Mouse (Mus musculus) stomach, postnatal 0 days (tissue): ENCODE measurements around the gene Sept9. TPM values are rescaled to one million over a fixed set of nuclear protein-coding genes. Genes with fewer than 3 reads are reported as not detected.

Experiments
- ATAC-seq: fragments of 200-750 bp; cut with Nextera tagmentation; 2 replicates; pipeline ENCODE4 v1.8.0; 2017; ENCODE audit not compliant: low FRiP score, low TSS enrichment
- DNase-seq: peaks from one replicate; pipeline ENCODE4 v3.0.0-alpha.2; 2016; ENCODE audit warnings: low spot score
- H3K27ac ChIP-seq: fragments of 300-500 bp; sonication (generic); replicated peaks from 2 replicates; pipeline ENCODE4 v1.5.1; 2014; ENCODE audit warnings: mild to moderate bottlenecking, control low read depth
- H3K27me3 ChIP-seq: fragments of 300-500 bp; sonication (generic); 2 replicates; pipeline ENCODE4 v1.6.1; 2014; ENCODE audit warnings: low read length; ENCODE audit not compliant: control insufficient read depth, insufficient read depth
- H3K36me3 ChIP-seq: fragments of 300-500 bp; sonication (generic); 2 replicates; pipeline ENCODE4 v1.6.1; 2014; ENCODE audit warnings: low read length, mixed read lengths; ENCODE audit not compliant: control insufficient read depth, insufficient read depth
- H3K4me1 ChIP-seq: fragments of 300-500 bp; sonication (generic); replicated peaks from 2 replicates; pipeline ENCODE4 v1.6.1; 2014; ENCODE audit warnings: antibody characterized with exemption; ENCODE audit not compliant: control insufficient read depth, insufficient read depth
- H3K4me2 ChIP-seq: fragments of 300-500 bp; sonication (generic); replicated peaks from 2 replicates; pipeline ENCODE4 v1.6.1; 2014; ENCODE audit warnings: low read depth, mild to moderate bottlenecking, control low read depth, moderate library complexity
- H3K4me3 ChIP-seq: fragments of 300-500 bp; sonication (generic); 2 replicates; pipeline ENCODE4 v1.5.1; 2014; ENCODE audit warnings: low read depth, low read length, control low read depth
- H3K9ac ChIP-seq: fragments of 300-500 bp; sonication (generic); 2 replicates; pipeline ENCODE4 v1.6.1; 2014; ENCODE audit warnings: mild to moderate bottlenecking, low read length, control low read depth, mixed read lengths
- H3K9me3 ChIP-seq: fragments of 300-500 bp; sonication (generic); 2 replicates; pipeline ENCODE4 v1.6.1; 2016; ENCODE audit warnings: low read length; ENCODE audit not compliant: control insufficient read depth
- CTCF ChIP-seq: IDR thresholded peaks from 2 replicates; pipeline ENCODE4 v1.5.1; 2016; ENCODE audit warnings: antibody characterized with exemption, low read depth, mild to moderate bottlenecking, moderate library complexity
- EP300 ChIP-seq: optimal IDR thresholded peaks from 2 replicates; pipeline ENCODE3; 2016; ENCODE audit warnings: antibody characterized with exemption
- WGBS: fragments of 180-500 bp; shearing (Covaris S2); extraction: QIAGEN DNeasy Blood & Tissue Kit; methylation state at CpG from one replicate; pipeline ENCODE4 v1.1.7; 2014; 5-methylcytosine and 5-hydroxymethylcytosine counted together
- polyA plus RNA-seq: library from polyadenylated mRNA; unstranded; fragments of >200 nt; fragmentation: Nextera tagmentation; extraction: Ambion mirVana; gene quantifications from 2 replicates; pipeline ENCODE4 v1.2.1, GENCODE M21; 2015

Gene Sept9
- polyA plus RNA-seq, 1 experiment from 2014 or later = 42.9 TPM

DNA sequence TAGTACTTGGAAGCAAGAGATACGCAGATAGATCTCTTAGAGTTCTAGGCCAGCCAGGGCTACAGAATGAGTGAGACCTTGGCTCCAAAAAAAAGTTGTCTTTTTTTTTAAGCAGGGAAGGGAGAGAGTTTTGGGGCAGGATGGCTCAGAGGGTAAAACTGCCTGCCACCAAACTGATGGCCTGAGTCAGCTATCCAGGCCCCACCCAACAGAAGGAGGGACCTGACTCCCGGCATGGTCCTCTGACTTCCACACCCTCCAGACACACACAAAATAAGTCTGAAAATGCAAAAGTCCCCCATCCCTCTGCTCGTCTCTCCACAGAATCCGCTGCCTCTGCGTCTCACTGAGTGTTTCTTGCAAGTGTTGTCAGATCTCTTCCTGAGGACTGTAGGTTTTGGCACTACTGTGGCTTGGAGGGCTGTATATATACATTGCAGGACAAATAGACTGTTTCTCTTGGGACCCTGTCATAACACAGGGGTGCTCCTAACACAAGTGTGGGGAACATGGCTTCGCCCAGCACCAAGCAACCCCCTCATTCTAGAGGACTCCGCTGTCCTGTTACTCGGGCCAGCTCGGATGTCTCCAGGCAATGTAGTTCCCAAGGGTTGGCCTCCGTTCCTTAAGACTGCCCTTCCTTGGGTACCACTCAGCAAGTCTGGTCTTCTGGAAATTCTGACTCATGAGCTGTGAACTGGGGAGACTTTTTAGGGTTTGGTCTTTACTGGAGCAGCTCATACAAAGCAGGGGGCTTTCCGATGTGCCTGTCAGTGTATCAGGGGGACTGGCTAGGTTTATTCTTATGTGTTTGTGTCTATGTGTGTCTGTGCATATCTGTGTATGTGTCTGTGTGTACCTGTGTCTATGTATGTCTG, 41.6 kb downstream of the Sept9 start:
- TF ChIP-seq CTCF (no peak), EP300 (no peak)
- no peak for ATAC-seq
- WGBS = 70% methylated on average over 11 of the region's 11 CpGs
- Histone ChIP-seq H3K36me3 (no peaks in the 10 kb centered on the region), H3K27ac (no peak overlapping the region), H3K4me2 (no peak overlapping the region), H3K9me3 (no peaks in the 10 kb centered on the region), H3K27me3 (no peaks in the 10 kb centered on the region), H3K4me1 (no peaks in the 10 kb centered on the region), H3K9ac (no peak overlapping the region), H3K4me3 (no peak overlapping the region)
- no peak for DNase-seq

- no peak overlapping the region for H3K4me2 ChIP-seq
- no peaks in the 10 kb centered on the region for H3K36me3 ChIP-seq
- TF ChIP-seq EP300 = no peak
- no peak for TF ChIP-seq CTCF
- no peaks in the 10 kb centered on the region for H3K27me3 ChIP-seq
- ATAC-seq (no peak), DNase-seq (no peak)
- H3K4me1 ChIP-seq = no peaks in the 10 kb centered on the region
- WGBS = 74% methylated on average over 10 of the region's 10 CpGs
- H3K9ac ChIP-seq = no peak overlapping the region
- H3K9me3 ChIP-seq = no peaks in the 10 kb centered on the region
- no peak overlapping the region for H3K27ac ChIP-seq
- H3K4me3 ChIP-seq = no peak overlapping the region
These were observed 43.1 kb downstream of the Sept9 start for GRCm38 (mm10) chr11:117242339-117243084.

DNA sequence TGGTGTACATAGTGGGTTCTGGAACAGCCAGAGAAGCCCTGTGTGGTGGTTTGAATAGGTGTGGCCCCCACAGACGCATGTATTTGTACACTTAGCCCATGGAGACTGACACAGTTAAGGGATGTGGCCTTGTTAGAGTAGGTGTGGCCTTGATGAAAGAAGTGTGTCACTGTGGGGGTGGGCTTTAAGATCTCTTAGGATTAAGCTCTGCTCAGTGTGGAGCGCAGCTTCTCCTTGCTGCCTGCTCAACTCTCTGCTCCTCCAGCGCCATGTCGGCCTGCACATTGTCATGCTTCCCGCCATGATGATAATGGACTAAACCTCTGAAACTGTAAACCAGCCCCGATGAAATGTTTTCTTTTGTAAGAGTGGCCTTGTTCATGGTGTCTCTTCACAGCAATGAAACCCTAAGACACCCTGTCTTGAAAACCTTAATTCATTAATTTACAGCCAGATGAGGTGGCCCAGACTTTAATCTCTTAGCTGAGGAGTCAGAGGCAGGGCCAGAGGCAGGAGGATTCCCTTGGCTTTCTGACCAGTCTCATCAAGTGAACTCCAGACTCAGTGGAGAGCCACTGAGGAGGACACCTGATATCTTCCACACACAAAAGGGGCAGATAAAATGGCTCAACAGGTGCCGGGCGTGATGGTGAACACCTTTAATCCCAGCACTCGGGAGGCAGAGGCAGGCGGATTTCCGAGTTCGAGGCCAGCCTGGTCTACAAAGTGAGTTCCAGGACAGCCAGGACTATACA, 44.3 kb downstream of the Sept9 start:
- Histone ChIP-seq H3K4me3 (no peak overlapping the region), H3K4me2 (no peak overlapping the region), H3K9me3 (no peaks in the 10 kb centered on the region), H3K9ac (no peak overlapping the region), H3K27ac (no peak overlapping the region), H3K27me3 (no peaks in the 10 kb centered on the region), H3K36me3 (no peaks in the 10 kb centered on the region), H3K4me1 (no peaks in the 10 kb centered on the region)
- no peak for DNase-seq
- no peak for TF ChIP-seq CTCF
- no peak for TF ChIP-seq EP300
- WGBS = 84% methylated on average over 12 of the region's 12 CpGs
- no peak for ATAC-seq

DNA sequence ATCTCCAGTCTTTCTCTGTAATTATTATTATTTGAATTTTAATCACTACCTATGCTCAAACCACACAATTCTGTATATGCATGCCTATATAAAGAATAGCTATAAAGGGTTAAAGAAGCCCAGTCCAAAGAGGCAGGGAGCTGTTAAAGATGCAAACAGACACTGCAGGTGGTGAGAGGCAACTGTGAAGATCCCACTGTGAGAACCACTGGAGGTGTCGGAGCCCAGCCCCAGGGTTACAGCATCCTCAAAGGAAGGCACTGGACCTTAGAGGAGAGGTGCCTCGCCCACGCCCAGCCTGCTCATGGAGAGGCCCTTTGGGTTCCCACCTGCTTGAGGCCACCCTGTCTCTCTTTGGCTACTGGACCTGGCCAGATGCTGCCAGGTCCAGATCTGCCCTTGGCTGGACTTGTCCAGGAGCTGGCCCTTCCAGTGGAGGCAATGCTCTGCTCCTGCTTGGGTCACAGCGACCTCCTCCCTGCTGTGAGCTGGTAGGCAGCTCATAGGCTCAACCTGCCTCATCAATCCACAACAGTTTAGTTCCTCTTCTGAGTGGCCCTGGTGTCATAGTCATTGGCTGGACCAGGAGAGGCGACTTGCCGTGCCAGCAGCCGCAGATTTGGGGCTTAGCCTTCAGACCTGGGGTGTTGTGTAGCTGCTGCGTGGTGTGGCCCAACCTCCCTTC, 45.7 kb downstream of the Sept9 start:
- TF ChIP-seq EP300 = no peak
- no peak for TF ChIP-seq CTCF
- H3K4me1 ChIP-seq = no peaks in the 10 kb centered on the region
- DNase-seq = no peak
- ATAC-seq = no peak
- no peak overlapping the region for H3K4me2 ChIP-seq
- H3K9me3 ChIP-seq = no peaks in the 10 kb centered on the region
- WGBS = 80% methylated on average over 8 of the region's 8 CpGs
- no peak overlapping the region for H3K27ac ChIP-seq
- no peaks in the 10 kb centered on the region for H3K27me3 ChIP-seq
- no peak overlapping the region for H3K4me3 ChIP-seq
- no peak overlapping the region for H3K9ac ChIP-seq
- H3K36me3 ChIP-seq = no peaks in the 10 kb centered on the region

DNA sequence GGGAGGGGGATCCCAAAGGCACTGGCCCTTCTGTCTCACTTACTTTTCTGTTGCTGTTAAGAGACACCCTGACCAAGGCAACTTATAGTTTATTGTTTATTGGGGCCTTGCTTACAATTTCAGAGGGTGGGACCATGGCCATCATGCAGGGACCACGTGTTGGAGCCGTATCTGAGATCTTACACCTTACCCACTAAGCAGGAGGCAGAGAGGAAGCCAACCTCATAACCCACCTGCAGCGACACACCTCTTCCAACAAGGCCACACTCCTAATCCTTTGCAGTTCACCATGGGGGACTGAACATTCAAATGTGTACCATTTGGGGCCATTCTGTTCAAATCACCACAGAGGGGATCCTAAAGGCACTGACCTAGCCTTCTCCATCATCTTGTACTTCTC, 46.4 kb downstream of the Sept9 start:
- 77% methylated on average over 3 of the region's 3 CpGs for WGBS
- H3K9ac ChIP-seq = no peak overlapping the region
- H3K4me1 ChIP-seq = no peaks in the 10 kb centered on the region
- no peak overlapping the region for H3K4me2 ChIP-seq
- no peak for TF ChIP-seq EP300
- TF ChIP-seq CTCF = no peak
- no peaks in the 10 kb centered on the region for H3K36me3 ChIP-seq
- H3K9me3 ChIP-seq = no peaks in the 10 kb centered on the region
- no peak for ATAC-seq
- no peak overlapping the region for H3K27ac ChIP-seq
- no peak for DNase-seq
- H3K4me3 ChIP-seq = no peak overlapping the region
- H3K27me3 ChIP-seq = no peaks in the 10 kb centered on the region
